9 mouse cellular contexts compared by ENCODE assay signal in the genomic region with DNA sequence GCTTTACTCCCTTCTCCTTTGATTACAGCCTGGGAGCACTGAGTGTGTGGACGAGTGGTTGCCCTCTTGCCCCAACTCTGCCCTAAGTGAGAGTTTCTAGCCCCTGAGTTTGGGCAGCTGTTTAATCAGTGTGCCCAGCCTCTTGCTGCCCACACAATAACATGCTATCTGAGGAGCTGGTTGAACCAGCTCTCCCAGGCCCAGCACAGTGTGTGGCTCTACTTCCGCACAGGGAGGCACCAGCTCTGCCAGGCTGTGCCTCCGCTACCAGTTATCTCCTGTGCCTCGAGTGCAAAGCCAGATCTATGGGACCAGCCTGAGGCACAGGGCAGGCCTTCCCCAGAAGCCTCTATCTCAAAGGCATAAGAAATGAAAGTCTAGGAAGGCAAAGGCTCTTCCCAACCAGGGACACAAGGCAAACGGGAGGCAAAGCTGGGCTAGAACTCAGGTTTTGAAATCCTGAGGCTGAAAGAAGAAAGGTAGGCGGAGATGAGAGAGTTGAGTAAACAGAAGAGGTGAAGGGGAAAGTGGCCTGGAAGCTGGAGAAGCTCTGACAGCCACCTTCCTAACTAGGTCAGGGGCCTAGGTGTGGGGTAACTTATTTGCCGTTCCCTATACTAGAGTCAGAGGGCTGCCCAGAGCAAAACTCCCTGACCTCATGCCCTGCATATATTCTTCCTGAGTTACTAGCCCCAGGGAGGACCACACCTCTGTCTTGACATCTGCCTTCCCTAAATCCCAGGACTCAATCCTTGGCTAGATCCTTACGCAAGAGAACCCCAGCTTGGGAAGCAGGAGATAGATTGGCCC. TPM values are rescaled to one million over a fixed set of nuclear protein-coding genes. Genes with fewer than 3 reads are reported as not detected.
DNase-seq lines count a peak whose midpoint lies in the region; ATAC-seq and TF ChIP-seq lines count a peak whose summit lies in the region.
"Had no signal": no experiment of that assay in that cellular context is flagged by ENCODE, and none has a peak within 500 bp of the region (broad histone marks: within the 10 kb centered on the region; RNA-seq: fewer than 3 reads in every experiment).

No protein-coding gene starts in this region.

- intact Hi-C loops in heart, postnatal 25 days (cut with DNase I), result loop anchor here (2.0 kb wide), 1 partner anchor 29 kb away; no protein-coding TSS in a partner anchor

- DNase-seq in heart, adult 11 months, result peak; percentile 89
- DNase-seq in heart, postnatal 25 days (ENCODE audit: low spot score), result no peak
- DNase-seq in CH12.LX (ENCODE audit: extremely low read depth), result no peak
- no peak for DNase-seq in heart, postnatal 0 days (ENCODE audit: low spot score)
- DNase-seq in lung, postnatal 0 days (ENCODE audit: low spot score), result peak; percentile 33
- no peak for DNase-seq in MN1 (ENCODE audit: low spot score)
- DNase-seq in frontal cortex, postnatal 14 days (ENCODE audit: low spot score in 2 of 2), result no peak

- H3K9ac ChIP-seq in CH12.LX (ENCODE audit: insufficient read depth, low read depth), result 0 out of 2 replicates have a peak overlapping the region, but pooled peaks have one; percentile 3
- peak overlapping the region; percentile 53 for H3K9ac ChIP-seq in heart, postnatal 0 days (replicated peaks; ENCODE audit: low read depth, low read length)
- H3K9ac ChIP-seq in lung, postnatal 0 days (replicated peaks; ENCODE audit: low read depth), result 0 out of 2 replicates have a peak overlapping the region, but pooled peaks have one; percentile 36

- peaks cover 6% of the 10 kb centered on the region for H3K27me3 ChIP-seq in CH12.LX (replicated peaks)
- no peaks in the 10 kb centered on the region for H3K27me3 ChIP-seq in heart, postnatal 0 days (ENCODE audit: control insufficient read depth, insufficient read depth, low read length)
- no peaks in the 10 kb centered on the region for H3K27me3 ChIP-seq in lung, postnatal 0 days (replicated peaks; ENCODE audit: insufficient read depth, low read length)

- no peak for TF ChIP-seq EP300 in CH12.LX (IDR thresholded peaks at IDR 0.05; ENCODE audit: low read length)
- TF ChIP-seq EP300 in heart, postnatal 0 days (IDR thresholded peaks at IDR 0.05; ENCODE audit: low read depth), result no peak
- TF ChIP-seq EP300 in lung, postnatal 0 days (IDR thresholded peaks at IDR 0.05), result no peak

- 0 out of 2 replicates have a peak overlapping the region, but pooled peaks have one; percentile 19 for H3K4me2 ChIP-seq in CH12.LX (ENCODE audit: insufficient read depth, low read depth, poor library complexity, severe bottlenecking)
- peak overlapping the region; percentile 92 for H3K4me2 ChIP-seq in heart, postnatal 0 days (ENCODE audit: low read depth, low read length)
- H3K4me2 ChIP-seq in lung, postnatal 0 days (replicated peaks; ENCODE audit: low read depth, low read length), result peak overlapping the region; percentile 67

- no peak for TF ChIP-seq POLR2A in CH12.LX (IDR thresholded peaks at IDR 0.05; ENCODE audit: low read depth, low read length)

- no peak overlapping the region for H3K4me3 ChIP-seq in CH12.LX (replicated peaks in 1 of 3; ENCODE audit: low read depth in 2 of 3, low read length in 2 of 3, poor library complexity in 1 of 3)
- peak overlapping the region; percentile 41 for H3K4me3 ChIP-seq in heart, postnatal 0 days (ENCODE audit: low read depth, low read length)
- H3K4me3 ChIP-seq in lung, postnatal 0 days (ENCODE audit: low read depth, low read length), result peak overlapping the region; percentile 31

- peaks cover 17 to 34% of the 10 kb centered on the region in 2 experiments for H3K4me1 ChIP-seq in CH12.LX (ENCODE audit: control insufficient read depth in 1 of 2, insufficient read depth in 2 of 2)
- peaks cover 47% of the 10 kb centered on the region for H3K4me1 ChIP-seq in heart, postnatal 0 days (ENCODE audit: control insufficient read depth, insufficient read depth)
- peaks cover 46% of the 10 kb centered on the region for H3K4me1 ChIP-seq in lung, postnatal 0 days (ENCODE audit: insufficient read depth, low read depth, low read length)

- 24% methylated on average over 8 of the region's 8 CpGs for WGBS in heart, postnatal 0 days
- 30% methylated on average over 8 of the region's 8 CpGs for WGBS in lung, postnatal 0 days

- TF ChIP-seq CTCF in CH12.LX (conservative IDR thresholded peaks at IDR 0.05 in 1 of 2, IDR thresholded peaks at IDR 0.05 in 1 of 2; ENCODE audit: low read depth in 2 of 2, low read length in 2 of 2), result no peak
- TF ChIP-seq CTCF in heart, postnatal 0 days (IDR thresholded peaks at IDR 0.05; ENCODE audit: low read depth), result no peak
- no peak for TF ChIP-seq CTCF in lung, postnatal 0 days (IDR thresholded peaks at IDR 0.05)

- H3K36me3 ChIP-seq in CH12.LX (replicated peaks in 1 of 2; ENCODE audit: control insufficient read depth in 1 of 2, insufficient read depth in 1 of 2, low read length in 1 of 2), result peaks cover 3 to 51% of the 10 kb centered on the region in 2 experiments
- peaks cover 22% of the 10 kb centered on the region; the same call in 1 of the 2 replicates for H3K36me3 ChIP-seq in heart, postnatal 0 days (replicated peaks; ENCODE audit: control insufficient read depth, insufficient read depth, low read length)
- peaks cover 3% of the 10 kb centered on the region; the same call in 1 of the 2 replicates for H3K36me3 ChIP-seq in lung, postnatal 0 days (ENCODE audit: insufficient read depth, low read length)

- in situ Hi-C loops in CH12.LX (cut with MboI; ENCODE audit: low pct_ligation_motif_present, low pct_unique_long_range_greater_than_20kb, low sequenced_read_pairs), result no loop called here

- TF ChIP-seq RAD21 in CH12.LX (IDR thresholded peaks at IDR 0.05; ENCODE audit: low read depth, low read length), result no peak

- H3K27ac ChIP-seq in CH12.LX (ENCODE audit: insufficient read depth, low read depth), result no peak overlapping the region
- peak overlapping the region; percentile 83 for H3K27ac ChIP-seq in heart, postnatal 0 days (ENCODE audit: low read depth)
- H3K27ac ChIP-seq in lung, postnatal 0 days (ENCODE audit: low read length), result peak overlapping the region; percentile 75

- ATAC-seq in heart, postnatal 0 days (ENCODE audit: insufficient read depth, low read depth), result no peak
- ATAC-seq in lung, postnatal 0 days, result peak; percentile 2
- no peak for ATAC-seq in cerebellum, adult (ENCODE audit: insufficient number of reproducible peaks, low FRiP score, low TSS enrichment)

- no peaks in the 10 kb centered on the region for H3K79me2 ChIP-seq in CH12.LX (replicated peaks; ENCODE audit: control insufficient read depth, extremely low read depth, insufficient read depth, poor library complexity, severe bottlenecking)

- peaks cover 6% of the 10 kb centered on the region for H3K9me3 ChIP-seq in CH12.LX (replicated peaks; ENCODE audit: low read length)
- no peaks in the 10 kb centered on the region for H3K9me3 ChIP-seq in heart, postnatal 0 days (replicated peaks; ENCODE audit: control insufficient read depth, low read length)
- no peaks in the 10 kb centered on the region; the same call in 1 of the 2 replicates for H3K9me3 ChIP-seq in lung, postnatal 0 days (ENCODE audit: low read length)

- dilution Hi-C loops in CH12.LX (cut with MboI; ENCODE audit: extremely low pct_ligation_motif_present, extremely low pct_unique_long_range_greater_than_20kb, low sequenced_read_pairs), result no loop called here

TF ChIP-seq in CH12.LX, 34 proteins besides CTCF, POLR2A, EP300 and RAD21 (continues in another document):
- no peak for TF ChIP-seq POLR2AphosphoS2 (IDR thresholded peaks at IDR 0.05; ENCODE audit: low read depth, low read length)
- TF ChIP-seq NELFE (IDR thresholded peaks at IDR 0.05; ENCODE audit: low read depth, low read length), result no peak
- no peak for TF ChIP-seq SIN3A (IDR thresholded peaks at IDR 0.05; ENCODE audit: low read length)

RNA-seq across cellular contexts. Expression of a gene that starts 4.1 kb away (rescaled TPM):
- 10 to 100 TPM in 1 of 2 experiments, 1 to 10 TPM in 1; 8.9 to 12.5 TPM for total RNA-seq in heart, postnatal 25 days (2021)
- total RNA-seq in CH12.LX (2012; rRNA removed) (2.6 and 3.2 TPM in 2 replicates), CH12.LX (2014; rRNA removed) (1.4 and 1.7 TPM in 2 replicates)
- 2.2 and 2.6 TPM in 2 replicates for polyA plus RNA-seq in CH12.LX (2012; ENCODE audit: insufficient read length, low read depth)
- 11.4 and 13.5 TPM in 2 replicates for total RNA-seq in heart, postnatal 0 days (2014; rRNA removed; ENCODE audit: low replicate concordance)
- polyA plus RNA-seq in heart, postnatal 0 days (2015; fragmentation: Nextera tagmentation; extraction: Ambion mirVana), result 4.4 and 5.2 TPM in 2 replicates
- 8.7 and 8.9 TPM in 2 replicates for polyA plus RNA-seq in lung, postnatal 0 days (2015; fragmentation: Nextera tagmentation; extraction: Ambion mirVana)

RNA-seq across cellular contexts. Expression of a gene that starts 13.2 kb away (rescaled TPM):
- total RNA-seq in heart, postnatal 25 days (2021), result 10 to 100 TPM; 53.2 to 54.8 TPM
- total RNA-seq in CH12.LX (2012; rRNA removed) (196 and 197 TPM in 2 replicates), CH12.LX (2014; rRNA removed) (134 and 165 TPM in 2 replicates)
- 134 and 154 TPM in 2 replicates for polyA plus RNA-seq in CH12.LX (2012; ENCODE audit: insufficient read length, low read depth)
- 178 and 179 TPM in 2 replicates for total RNA-seq in heart, postnatal 0 days (2014; rRNA removed; ENCODE audit: low replicate concordance)
- 58.1 and 63.1 TPM in 2 replicates for polyA plus RNA-seq in heart, postnatal 0 days (2015; fragmentation: Nextera tagmentation; extraction: Ambion mirVana)
- 84.7 and 87.7 TPM in 2 replicates for polyA plus RNA-seq in lung, postnatal 0 days (2015; fragmentation: Nextera tagmentation; extraction: Ambion mirVana)

RNA-seq across cellular contexts. Expression of a gene that starts 26.6 kb away (rescaled TPM):
- total RNA-seq in heart, postnatal 25 days (2021), result 10 to 100 TPM in 1 of 2 experiments, 1 to 10 TPM in 1; 9.9 to 10.1 TPM
- total RNA-seq in CH12.LX (2012; rRNA removed), result 21.2 and 22.3 TPM in 2 replicates
- total RNA-seq in CH12.LX (2014; rRNA removed), result 25.1 and 27.3 TPM in 2 replicates
- polyA plus RNA-seq in CH12.LX (2012; ENCODE audit: insufficient read length, low read depth), result 18.3 and 21.8 TPM in 2 replicates
- 2.8 and 9.6 TPM in 2 replicates for total RNA-seq in heart, postnatal 0 days (2014; rRNA removed; ENCODE audit: low replicate concordance)
- polyA plus RNA-seq in heart, postnatal 0 days (2015; fragmentation: Nextera tagmentation; extraction: Ambion mirVana), result 14.9 and 15.8 TPM in 2 replicates
- polyA plus RNA-seq in lung, postnatal 0 days (2015; fragmentation: Nextera tagmentation; extraction: Ambion mirVana), result 12.2 and 12.7 TPM in 2 replicates

RNA-seq across cellular contexts. Expression of a gene that starts 59.2 kb away (rescaled TPM):
- total RNA-seq in heart, postnatal 25 days (2021), result 10 to 100 TPM; 15.2 to 20.4 TPM
- total RNA-seq in CH12.LX (2012; rRNA removed) (0.04 and 0.08 TPM in 2 replicates), CH12.LX (2014; rRNA removed) (0.08 TPM in 1 of 2 replicates, not detected in the other)
- 0.06 TPM in 1 of 2 replicates, not detected in the other for polyA plus RNA-seq in CH12.LX (2012; ENCODE audit: insufficient read length, low read depth)
- total RNA-seq in heart, postnatal 0 days (2014; rRNA removed; ENCODE audit: low replicate concordance), result 62.4 and 93.5 TPM in 2 replicates
- polyA plus RNA-seq in heart, postnatal 0 days (2015; fragmentation: Nextera tagmentation; extraction: Ambion mirVana), result 14.4 and 17.4 TPM in 2 replicates
- 9.1 and 10.4 TPM in 2 replicates for polyA plus RNA-seq in lung, postnatal 0 days (2015; fragmentation: Nextera tagmentation; extraction: Ambion mirVana)
- total RNA-seq: common myeloid progenitor, adult 5-6 weeks had no signal

RNA-seq across cellular contexts. Expression of a gene that starts 59.6 kb away (rescaled TPM):
- not detected for total RNA-seq in heart, postnatal 25 days (2021)
- not detected in 2 replicates for total RNA-seq in CH12.LX (2012; rRNA removed)
- not detected in 2 replicates for total RNA-seq in CH12.LX (2014; rRNA removed)
- polyA plus RNA-seq in CH12.LX (2012; ENCODE audit: insufficient read length, low read depth), result not detected in 2 replicates
- not detected in 2 replicates for total RNA-seq in heart, postnatal 0 days (2014; rRNA removed; ENCODE audit: low replicate concordance)
- polyA plus RNA-seq in heart, postnatal 0 days (2015; fragmentation: Nextera tagmentation; extraction: Ambion mirVana), result 0.12 and 0.36 TPM in 2 replicates
- 0.30 TPM in 1 of 2 replicates, not detected in the other for polyA plus RNA-seq in lung, postnatal 0 days (2015; fragmentation: Nextera tagmentation; extraction: Ambion mirVana)
- total RNA-seq: common myeloid progenitor, adult 5-6 weeks had no signal

Comparison
In these comparisons a context has a peak if more than half of its experiments do, and no peak if none do; other contexts are left out.
1. DNase-seq: peak in heart, adult 11 months (single experiment) and lung, postnatal 0 days (single experiment); none in heart, postnatal 25 days (single experiment), CH12.LX (single experiment), heart, postnatal 0 days (single experiment), MN1 (single experiment) and frontal cortex, postnatal 14 days (0 of 2).
2. H3K4me2 ChIP-seq: peak in every context shown above with its lines; median percentile 92 in heart, postnatal 0 days; 67 in lung, postnatal 0 days; 19 in CH12.LX.
3. H3K4me3 ChIP-seq: peak in heart, postnatal 0 days (single experiment) and lung, postnatal 0 days (single experiment); none in CH12.LX (0 of 3).
4. H3K9ac ChIP-seq: peak in every context shown above with its lines; median percentile 53 in heart, postnatal 0 days; 36 in lung, postnatal 0 days; 3 in CH12.LX.